Mouse (Mus musculus) CH12.LX (cell line): ENCODE results near the gene Ino80d.

Experiments
- CTCF ChIP-seq, 2 experiments: IDR thresholded peaks in 1 of 2; conservative IDR thresholded peaks in 1 of 2; 2 replicates each; pipeline ENCODE4 v1.5.1; 2011 to 2012; ENCODE audit warnings: low read depth in 2 of 2, low read length in 2 of 2, improper control_type of control experiment in 1 of 2, inconsistent platforms in 1 of 2, mild to moderate bottlenecking in 1 of 2, moderate library complexity in 1 of 2
- EP300 ChIP-seq: IDR thresholded peaks from 2 replicates; pipeline ENCODE4 v1.6.1; 2011; ENCODE audit warnings: low read length, improper control_type of control experiment
- ETS1 ChIP-seq: conservative IDR thresholded peaks from 2 replicates; pipeline ENCODE4 v1.6.1; 2012; ENCODE audit warnings: low read depth, mild to moderate bottlenecking, inconsistent platforms, low read length, improper control_type of control experiment, moderate library complexity
- HCFC1 ChIP-seq: IDR thresholded peaks from 2 replicates; pipeline ENCODE4 v1.6.1; 2012; ENCODE audit warnings: low read depth, mild to moderate bottlenecking, inconsistent platforms, low read length, improper control_type of control experiment
- JUND ChIP-seq: conservative IDR thresholded peaks from 2 replicates; pipeline ENCODE4 v1.6.1; 2011; ENCODE audit warnings: low read depth, low read length, improper control_type of control experiment
- MAX ChIP-seq: IDR thresholded peaks from 2 replicates; pipeline ENCODE4 v1.6.1; 2011; ENCODE audit warnings: low read length, improper control_type of control experiment
- MEF2A ChIP-seq: IDR thresholded peaks from 2 replicates; pipeline ENCODE4 v1.6.1; 2014; ENCODE audit warnings: low read depth, mild to moderate bottlenecking, inconsistent platforms, low read length, improper control_type of control experiment, borderline replicate concordance
- POLR2A ChIP-seq: IDR thresholded peaks from 2 replicates; pipeline ENCODE4 v1.6.1; 2011; ENCODE audit warnings: low read depth, mild to moderate bottlenecking, improper control_type of control experiment, low read length
- RAD21 ChIP-seq: IDR thresholded peaks from 2 replicates; pipeline ENCODE4 v1.6.1; 2011; ENCODE audit warnings: low read depth, mild to moderate bottlenecking, low read length, improper control_type of control experiment, moderate library complexity
- SIN3A ChIP-seq: IDR thresholded peaks from 2 replicates; pipeline ENCODE4 v1.6.1; 2012; ENCODE audit warnings: low read length, improper control_type of control experiment, inconsistent platforms
- USF1 ChIP-seq: IDR thresholded peaks from 2 replicates; pipeline ENCODE4 v1.6.1; 2014; ENCODE audit warnings: low read depth, mild to moderate bottlenecking, inconsistent platforms, low read length, improper control_type of control experiment
- ZMIZ1 ChIP-seq: IDR thresholded peaks from 2 replicates; pipeline ENCODE4 v1.6.1; 2012; ENCODE audit warnings: low read depth, mild to moderate bottlenecking, inconsistent platforms, low read length, improper control_type of control experiment

DNA sequence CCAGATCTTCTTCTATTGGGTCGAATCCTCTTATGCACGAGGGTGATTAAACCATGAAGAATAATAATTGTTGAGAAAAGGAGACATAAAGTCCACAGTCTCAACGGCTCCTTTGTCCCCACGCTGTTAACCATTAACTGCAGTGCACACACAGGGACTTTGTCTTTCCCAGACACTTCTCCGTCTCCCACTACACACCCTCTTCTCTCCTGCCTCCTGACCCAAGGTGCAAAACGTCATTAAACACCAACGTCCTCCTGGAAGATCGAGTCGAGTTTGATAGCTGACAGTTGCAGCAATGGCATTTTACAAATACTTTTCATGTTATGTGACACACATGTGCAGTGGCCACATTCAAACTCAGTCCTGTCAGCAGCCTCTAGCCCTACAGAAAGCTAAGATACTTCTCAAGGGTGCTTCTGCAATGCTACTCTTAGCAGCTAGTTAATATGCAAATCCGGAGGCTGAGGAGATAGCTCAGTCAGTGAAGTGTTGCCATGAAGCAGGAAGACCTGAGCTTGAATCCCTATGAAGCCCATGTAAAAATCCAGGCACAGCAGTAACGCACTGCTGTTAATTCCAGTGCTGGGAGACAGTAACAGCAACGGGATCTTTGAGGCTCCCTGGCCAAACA lies 109.3 kb downstream of the Ino80d start:
- TF ChIP-seq EP300, result no peak
- no peak for TF ChIP-seq CTCF (conservative IDR thresholded peaks at IDR 0.05 in 1 of 2, IDR thresholded peaks at IDR 0.05 in 1 of 2; ENCODE audit: low read depth in 2 of 2, low read length in 2 of 2)
- TF ChIP-seq POLR2A, result no peak
- TF ChIP-seq MEF2A, result no peak
- no peak for TF ChIP-seq ETS1
- no peak for TF ChIP-seq HCFC1
- no peak for TF ChIP-seq MAX
- TF ChIP-seq SIN3A, result no peak
- TF ChIP-seq USF1, result no peak
- no peak for TF ChIP-seq JUND
- no peak for TF ChIP-seq ZMIZ1
- TF ChIP-seq RAD21, result no peak
